In the genomic region with DNA sequence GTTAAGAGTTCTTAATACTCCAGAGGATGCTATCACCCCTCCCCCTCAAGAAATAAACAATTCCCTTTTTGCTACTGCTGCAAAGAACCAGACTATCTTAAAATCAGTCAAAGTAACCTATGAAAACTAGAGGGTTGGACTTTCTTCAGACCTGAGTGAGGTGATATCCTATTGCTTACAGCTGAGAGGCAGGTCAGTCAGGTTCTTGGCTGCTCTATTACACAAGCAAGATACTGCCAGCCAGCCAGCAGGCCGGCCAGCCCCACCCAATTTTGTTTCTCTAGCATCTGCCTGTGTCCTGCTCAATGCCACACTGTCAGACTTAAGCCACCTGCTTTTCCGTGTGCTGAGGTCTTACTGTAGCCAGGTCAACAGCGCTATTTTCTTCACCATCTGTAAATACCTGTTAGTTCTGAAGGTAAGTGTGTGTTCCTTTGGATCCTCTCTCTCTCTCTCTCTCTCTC, we compare ENCODE assay signal across 23 mouse cellular contexts. TPM values are rescaled to one million over a fixed set of nuclear protein-coding genes. Genes with fewer than 3 reads are reported as not detected.
DNase-seq lines count a peak whose midpoint lies in the region; ATAC-seq lines count a peak whose summit lies in the region.
"Had no signal": no experiment of that assay in that cellular context is flagged by ENCODE, and none has a peak within 500 bp of the region (broad histone marks: within the 10 kb centered on the region; RNA-seq: fewer than 3 reads in every experiment).

A gene (plus strand): TSS at position 51 of the 464 bp plus-strand sequence.

- H3K27ac ChIP-seq in forebrain, embryonic 11.5 days (ENCODE audit: low read depth, low read length), result no peak within 1 kb of the TSS
- no peak within 1 kb of the TSS for H3K27ac ChIP-seq in forebrain, embryonic 12.5 days
- H3K27ac ChIP-seq: embryonic facial prominence, embryonic 13.5 days; gastrocnemius, adult 2 months; hindbrain, embryonic 12.5 days had no signal

- no peak within 1 kb of the TSS for H3K4me3 ChIP-seq in forebrain, embryonic 11.5 days (ENCODE audit: low read depth, low read length)
- no peak within 1 kb of the TSS for H3K4me3 ChIP-seq in forebrain, embryonic 12.5 days (replicated peaks)
- H3K4me3 ChIP-seq: embryonic facial prominence, embryonic 13.5 days; gastrocnemius, adult 2 months; hindbrain, embryonic 12.5 days had no signal

- no peaks in the 10 kb centered on the region for H3K27me3 ChIP-seq in forebrain, embryonic 11.5 days (ENCODE audit: control insufficient read depth, insufficient read depth, low read length)
- no peaks in the 10 kb centered on the region for H3K27me3 ChIP-seq in forebrain, embryonic 12.5 days
- H3K27me3 ChIP-seq: embryonic facial prominence, embryonic 13.5 days; hindbrain, embryonic 12.5 days had no signal

- no peak within 1 kb of the TSS for H3K4me2 ChIP-seq in forebrain, embryonic 11.5 days (ENCODE audit: low read depth, low read length, severe bottlenecking)
- H3K4me2 ChIP-seq in forebrain, embryonic 12.5 days, result no peak within 1 kb of the TSS
- H3K4me2 ChIP-seq: embryonic facial prominence, embryonic 13.5 days; heart, embryonic 11.5 days; hindbrain, embryonic 12.5 days had no signal

- no peak within 1 kb of the TSS for H3K9ac ChIP-seq in forebrain, embryonic 11.5 days (ENCODE audit: low read length)
- H3K9ac ChIP-seq in forebrain, embryonic 12.5 days, result no peak within 1 kb of the TSS
- H3K9ac ChIP-seq: embryonic facial prominence, embryonic 13.5 days; hindbrain, embryonic 12.5 days; liver, postnatal 0 days had no signal

- H3K9me3 ChIP-seq in forebrain, embryonic 11.5 days (ENCODE audit: control insufficient read depth, low read length), result no peaks in the 10 kb centered on the region
- no peaks in the 10 kb centered on the region for H3K9me3 ChIP-seq in forebrain, embryonic 12.5 days
- H3K9me3 ChIP-seq: embryonic facial prominence, embryonic 13.5 days; G1E; hindbrain, embryonic 12.5 days had no signal

- no peak for DNase-seq in forebrain, embryonic 11.5 days (ENCODE audit: low spot score)
- DNase-seq in urinary bladder, postnatal 36 days (ENCODE audit: low spot score in 2 of 2), result peak; percentile 16 to 18
- no peak for DNase-seq in urinary bladder, postnatal 10 days (ENCODE audit: low spot score)
- peak; percentile 24 to 48 for DNase-seq in cerebellum, postnatal 25 days
- no peak for DNase-seq in embryo, embryonic 9.5 days (ENCODE audit: extremely low spot score)
- DNase-seq: adrenal gland, postnatal 25 days; gastrocnemius, adult 2 months; heart, postnatal 10 days; liver; liver, postnatal 0 days; lung, postnatal 10 days had no signal

- no peaks in the 10 kb centered on the region for H3K36me3 ChIP-seq in forebrain, embryonic 11.5 days (ENCODE audit: control insufficient read depth, insufficient read depth, low read length)
- H3K36me3 ChIP-seq in forebrain, embryonic 12.5 days (replicated peaks), result no peaks in the 10 kb centered on the region
- H3K36me3 ChIP-seq: embryonic facial prominence, embryonic 13.5 days; G1E; hindbrain, embryonic 12.5 days had no signal

- 0 out of 2 replicates have a peak, but pooled peaks have one; percentile 36 for ATAC-seq in forebrain, embryonic 11.5 days (replicated peaks; ENCODE audit: low FRiP score)
- no peak for ATAC-seq in forebrain, embryonic 12.5 days (ENCODE audit: low FRiP score)
- no peak for ATAC-seq in megakaryocyte, adult 5-6 weeks (ENCODE audit: poor library complexity, severe bottlenecking)
- ATAC-seq: activated CD4-positive, CD25-positive, alpha-beta regulatory T cell, adult 4 months; inflammation-experienced regulatory T-cells, adult 6 months; liver, postnatal 0 days had no signal

- H3K4me1 ChIP-seq in forebrain, embryonic 11.5 days (replicated peaks; ENCODE audit: control insufficient read depth, insufficient read depth, low read length), result no peaks in the 10 kb centered on the region
- H3K4me1 ChIP-seq in forebrain, embryonic 12.5 days, result no peaks in the 10 kb centered on the region
- H3K4me1 ChIP-seq: embryonic facial prominence, embryonic 13.5 days; hindbrain, embryonic 12.5 days had no signal

- 69% methylated on average over 3 of the region's 3 CpGs for WGBS in forebrain, embryonic 11.5 days
- 44% methylated on average over 3 of the region's 3 CpGs for WGBS in forebrain, embryonic 12.5 days

RNA-seq across cellular contexts. Expression of the gene that starts here (rescaled TPM):
- 0.05 TPM in 1 of 2 replicates, not detected in the other for polyA plus RNA-seq in forebrain, embryonic 11.5 days (2014; fragmentation: Nextera tagmentation; extraction: Ambion mirVana)
- 0.06 and 0.08 TPM in 2 replicates for polyA plus RNA-seq in forebrain, embryonic 12.5 days (2016; fragmentation: Nextera tagmentation; extraction: Ambion mirVana)
- not detected in 2 replicates for total RNA-seq in megakaryocyte, adult 5-6 weeks (2015)
- total RNA-seq in megakaryocyte, adult 5-6 weeks (2017), result not detected in 2 replicates
- total RNA-seq: adrenal gland, postnatal 25 days; granulocyte monocyte progenitor cell, adult 5-6 weeks; heart, postnatal 10 days; megakaryocyte-erythroid progenitor cell, adult 5-6 weeks had no signal
- polyA plus RNA-seq: activated CD4-positive, CD25-positive, alpha-beta regulatory T cell, adult 4 months; G1E; heart, embryonic 11.5 days; inflammation-experienced regulatory T-cells, adult 6 months; kidney, embryonic 16.5 days; large intestine, adult 2 months; liver, postnatal 0 days had no signal

Comparison
In these comparisons a context has a peak if more than half of its experiments do, and no peak if none do; other contexts are left out.
1. DNase-seq: peak in urinary bladder, postnatal 36 days (2 of 2) and cerebellum, postnatal 25 days (2 of 2); none in forebrain, embryonic 11.5 days (single experiment), urinary bladder, postnatal 10 days (single experiment) and embryo, embryonic 9.5 days (single experiment).
2. Peak in ATAC-seq in forebrain, embryonic 11.5 days; RNA of the gene not detected or under 1 TPM.